Mouse (Mus musculus): Measurements from ENCODE around the gene 6430531B16Rik.
A peak's percentile ranks its signal among the peaks of the same experiment; 100 is the strongest.

Gene 6430531B16Rik

DNA sequence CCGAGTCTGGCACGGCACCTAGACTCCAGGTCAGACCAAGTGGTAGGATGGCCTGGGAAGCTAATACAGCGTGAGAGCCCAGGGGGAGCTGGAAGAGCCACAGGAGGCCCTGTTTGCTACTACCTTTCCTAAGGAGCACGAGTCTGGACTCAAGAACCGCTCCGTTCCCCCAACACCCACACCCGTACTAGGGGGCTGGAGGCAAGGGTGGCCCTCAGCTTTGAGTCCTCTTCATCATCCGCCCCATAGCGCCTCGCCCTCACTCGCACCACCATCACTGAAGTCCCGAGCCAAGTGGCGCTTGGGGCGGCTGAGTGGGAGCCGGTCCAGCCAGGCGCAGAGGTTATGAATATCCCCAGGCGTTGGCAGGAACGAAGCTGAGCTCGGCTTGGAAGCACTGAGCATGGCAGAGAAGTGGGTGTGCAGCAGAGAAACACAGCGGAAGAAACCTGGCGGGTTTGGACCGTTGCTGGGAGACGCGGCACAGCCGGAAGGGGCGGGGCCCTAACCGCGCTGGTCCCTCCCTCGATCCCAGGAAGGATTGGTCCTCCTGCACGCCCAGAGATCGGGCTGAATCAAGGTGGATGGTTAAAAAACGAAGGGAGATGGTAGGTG is at the start of gene 6430531B16Rik:
Gene 6430531B16Rik, minus strand, starts transcription at position 478 of the 615 bp plus-strand sequence.
- DNase-seq: peak; percentile 92

DNA sequence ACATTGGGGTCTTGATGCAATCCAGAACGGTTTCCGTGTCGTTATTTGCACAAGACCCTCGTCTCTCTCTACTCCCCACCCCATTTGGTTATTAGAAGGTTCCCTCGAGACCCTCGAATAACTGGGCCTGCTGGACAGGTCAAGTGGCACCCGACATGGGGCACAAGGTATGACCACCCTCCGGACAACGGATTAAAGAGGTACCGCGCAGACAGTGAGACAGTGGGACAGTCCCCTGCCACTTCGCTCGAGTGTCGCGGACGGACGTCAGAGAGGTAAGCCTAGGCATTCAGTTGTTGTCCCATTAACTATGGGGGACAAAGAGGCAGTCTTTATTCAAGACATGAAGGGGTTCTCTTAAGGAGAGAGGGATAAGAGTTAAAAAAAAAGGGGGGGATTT is 32.8 kb upstream of the 6430531B16Rik start:
- DNase-seq: no peak

DNA sequence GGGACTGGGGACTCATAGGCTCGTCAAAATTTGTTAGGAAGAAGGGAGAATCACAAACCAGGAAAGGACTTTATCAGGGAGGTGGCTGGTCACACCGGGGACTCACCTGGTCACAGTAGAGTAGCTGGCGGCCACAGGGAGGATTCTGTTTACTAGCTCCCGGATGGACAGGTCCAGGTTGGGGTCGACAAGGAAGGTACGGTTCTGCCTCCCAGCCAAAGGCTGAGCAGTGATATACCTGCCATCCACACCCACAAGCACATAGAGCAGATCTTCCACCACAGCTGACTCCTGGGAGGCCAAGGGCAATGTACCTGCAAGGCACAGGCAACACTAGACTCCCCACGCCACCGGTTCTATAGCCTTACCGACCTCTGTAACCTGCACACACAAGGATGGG is 29.2 kb upstream of the 6430531B16Rik start:
- no peak for DNase-seq

GRCm38 (mm10) chr7:140006861-140007611 is 28.5 kb upstream of the 6430531B16Rik start:
- DNase-seq: no peak

DNA sequence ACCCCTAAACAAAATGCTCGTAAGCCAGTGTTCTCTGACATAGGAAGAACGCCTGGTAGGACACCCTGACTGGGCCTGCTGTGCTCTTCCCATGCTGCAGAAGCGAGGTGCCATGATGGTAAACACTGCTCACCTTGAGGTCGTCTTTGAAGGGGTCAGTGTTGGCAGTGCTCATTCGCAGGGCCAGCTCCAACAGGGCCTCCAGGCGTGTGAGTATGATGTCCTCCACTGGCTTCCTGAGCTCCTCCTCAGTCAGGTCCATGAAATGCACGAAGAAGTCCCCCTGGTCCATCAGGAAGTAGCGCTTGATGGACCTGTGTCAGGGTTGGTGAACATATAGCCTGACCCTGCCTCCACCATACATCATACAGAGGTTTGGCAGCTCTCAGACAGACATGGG is 26.1 kb upstream of the 6430531B16Rik start:
- DNase-seq: no peak

GRCm38 (mm10) chr7:140001086-140001740 is 22.7 kb upstream of the 6430531B16Rik start:
- no peak for DNase-seq

DNA sequence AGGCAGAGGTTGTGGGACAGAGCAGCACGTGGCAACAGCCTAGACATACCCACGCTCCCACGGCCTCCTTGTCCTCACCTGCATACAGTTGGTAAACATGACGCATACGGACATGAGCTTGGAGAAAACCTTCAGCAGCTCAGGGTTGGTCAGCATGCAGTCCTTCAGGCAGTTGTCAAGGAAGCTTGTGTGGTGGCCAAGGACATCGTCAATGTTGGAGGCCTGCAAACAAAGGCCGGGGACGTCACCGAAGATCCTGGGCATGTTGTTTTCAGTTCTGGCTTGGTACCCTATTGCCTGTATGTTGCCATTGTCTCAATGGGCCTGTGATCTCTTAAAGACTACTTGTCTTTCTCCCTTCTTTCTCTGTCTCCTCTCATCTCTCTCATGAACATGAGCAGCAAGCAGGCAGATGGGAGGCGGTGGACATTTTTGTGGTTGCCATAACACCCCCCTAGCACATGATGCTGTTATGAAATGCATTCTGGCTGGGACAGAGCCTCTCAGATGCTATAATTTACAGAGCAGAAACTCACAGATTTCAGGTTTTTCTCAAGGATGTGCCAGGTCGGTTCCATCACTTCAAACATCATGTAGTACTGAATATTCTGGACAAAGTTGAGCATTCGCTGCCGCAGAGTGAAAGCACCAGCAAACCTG is 20.3 kb upstream of the 6430531B16Rik start:
- DNase-seq: peak; percentile 53

DNA sequence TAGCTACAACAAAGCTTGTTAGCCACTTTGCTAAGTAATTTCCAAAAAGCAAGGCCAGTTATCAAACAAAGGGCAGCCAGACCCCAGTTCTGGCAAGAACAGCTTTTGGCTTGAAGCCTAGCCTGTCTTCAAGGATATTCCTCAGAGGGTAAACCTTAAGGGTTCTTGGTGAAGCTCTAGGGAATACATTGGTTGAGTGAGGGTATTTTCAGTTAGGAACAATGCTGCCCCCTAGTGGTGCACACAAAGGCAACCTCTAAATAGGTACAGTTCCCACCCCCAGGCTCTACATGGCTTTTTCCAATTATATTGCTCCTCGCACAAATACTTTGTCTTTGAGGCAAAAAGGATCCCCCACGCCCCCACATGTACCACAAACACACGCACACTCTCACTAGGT is 16.1 kb upstream of the 6430531B16Rik start:
- peak; percentile 71 for DNase-seq

DNA sequence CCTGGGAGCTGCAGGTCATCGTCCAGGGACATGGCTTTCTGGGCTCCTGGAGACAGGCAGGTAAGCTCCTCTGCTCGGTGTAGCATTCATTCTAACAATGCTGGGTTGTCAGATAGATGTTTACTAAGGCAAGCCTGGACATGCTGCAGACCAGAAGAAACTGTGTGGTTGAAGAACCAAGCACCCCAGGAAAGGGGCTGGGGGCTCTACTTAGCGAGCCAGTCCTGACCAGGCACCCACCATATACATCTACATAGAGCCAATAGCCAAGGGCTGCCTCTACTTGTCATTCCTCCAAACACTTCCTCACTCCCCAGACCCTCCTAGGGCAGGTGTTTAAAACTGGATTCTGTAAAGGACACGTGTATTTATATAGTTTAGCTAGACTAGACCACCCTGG is 15.6 kb upstream of the 6430531B16Rik start:
- no peak for DNase-seq

DNA sequence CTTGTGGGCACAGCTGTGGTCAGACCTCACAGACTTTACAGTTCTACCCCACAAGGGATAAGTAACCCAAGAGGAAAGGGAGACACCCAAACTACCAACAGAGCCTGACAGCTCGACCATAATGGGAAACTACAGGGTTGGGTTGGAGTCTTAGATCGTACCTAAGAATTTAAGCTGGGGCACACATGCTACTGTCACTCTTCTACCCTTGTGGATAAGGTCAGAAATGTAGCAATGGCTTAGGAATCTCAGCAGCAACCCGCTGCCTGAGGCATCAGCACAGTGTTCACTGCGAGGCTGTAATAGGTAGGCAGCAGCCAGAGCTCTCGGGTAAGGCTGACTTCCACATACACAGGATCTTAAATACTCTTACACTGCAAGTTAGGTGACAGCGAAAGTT is 15.0 kb upstream of the 6430531B16Rik start:
- no peak for DNase-seq

- no peak for DNase-seq
These were observed 13.9 kb upstream of the 6430531B16Rik start, which contains the start of gene Adam8 for GRCm38 (mm10) chr7:139992406-139992805. Gene Adam8 (minus strand): TSS chr7:139992562.

DNA sequence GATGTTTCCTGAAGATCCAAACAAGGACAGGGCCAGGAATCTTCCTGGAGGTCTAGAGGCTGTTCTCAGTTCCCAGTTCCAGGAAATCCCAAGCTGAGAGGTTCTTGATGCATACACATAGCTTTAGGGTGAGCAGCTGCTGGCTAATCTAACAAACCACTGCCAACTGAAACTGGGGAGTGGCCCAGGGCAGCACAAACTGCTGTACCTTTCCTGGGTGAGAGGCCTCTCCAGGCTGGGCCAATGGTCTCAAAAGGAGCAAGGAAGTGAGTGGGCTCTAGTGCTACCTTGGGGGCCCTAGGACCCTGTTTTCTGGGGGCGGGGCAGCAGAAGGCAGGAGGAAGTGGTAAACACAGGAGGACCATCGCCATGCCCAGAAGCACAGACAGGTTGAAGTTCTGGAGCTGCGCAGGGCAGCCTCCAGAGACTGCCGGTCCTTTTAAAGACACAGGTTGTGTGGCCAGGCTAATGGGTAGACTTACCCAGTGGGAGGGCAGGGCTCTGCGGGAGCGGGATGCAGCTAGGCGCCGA is 12.4 kb upstream of the 6430531B16Rik start:
- DNase-seq: no peak

GRCm38 (mm10) chr7:139988272-139988671 is 9.7 kb upstream of the 6430531B16Rik start:
- no peak for DNase-seq

DNA sequence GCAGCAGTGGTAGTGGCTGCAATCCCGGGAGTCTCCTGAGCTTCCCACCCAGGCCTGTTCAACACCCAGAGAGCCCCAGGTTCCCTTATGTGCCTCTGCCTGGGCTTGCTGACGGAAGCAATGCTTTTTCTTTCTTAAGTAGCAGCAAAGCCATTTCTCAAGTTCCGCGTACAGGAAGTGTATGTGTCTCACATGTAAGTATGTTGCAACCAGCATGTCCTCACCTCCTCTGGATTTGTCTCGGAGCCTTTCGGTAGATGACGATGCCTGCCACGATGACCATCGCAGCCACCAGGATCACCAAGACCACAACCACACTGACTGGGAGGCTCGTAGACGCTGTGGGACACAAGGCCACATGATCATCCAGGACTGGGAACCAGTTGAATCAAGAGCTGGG is 6.0 kb upstream of the 6430531B16Rik start:
- DNase-seq: peak; percentile 27

- no peak for DNase-seq
These were observed 3.5 kb upstream of the 6430531B16Rik start for GRCm38 (mm10) chr7:139982058-139982457.

DNA sequence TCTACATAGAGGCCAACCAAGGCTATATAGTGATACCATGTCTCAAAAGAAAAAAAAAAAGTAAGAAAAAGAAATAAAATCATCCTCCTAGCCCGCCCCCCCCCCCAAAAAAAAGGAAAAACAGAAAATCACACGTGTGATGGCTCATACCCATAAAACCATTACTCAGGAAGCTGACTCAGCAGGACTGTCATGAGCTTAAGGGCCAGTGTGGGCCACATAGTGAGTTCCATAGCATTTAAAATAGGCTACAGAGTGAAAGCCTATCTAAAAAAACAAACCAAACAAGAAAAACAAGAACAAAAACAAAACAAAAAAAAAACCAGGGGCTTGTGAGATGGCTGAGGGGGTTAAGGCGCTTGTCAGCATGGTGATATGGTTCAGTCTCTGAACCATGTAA is 2.2 kb upstream of the 6430531B16Rik start:
- no peak for DNase-seq

DNA sequence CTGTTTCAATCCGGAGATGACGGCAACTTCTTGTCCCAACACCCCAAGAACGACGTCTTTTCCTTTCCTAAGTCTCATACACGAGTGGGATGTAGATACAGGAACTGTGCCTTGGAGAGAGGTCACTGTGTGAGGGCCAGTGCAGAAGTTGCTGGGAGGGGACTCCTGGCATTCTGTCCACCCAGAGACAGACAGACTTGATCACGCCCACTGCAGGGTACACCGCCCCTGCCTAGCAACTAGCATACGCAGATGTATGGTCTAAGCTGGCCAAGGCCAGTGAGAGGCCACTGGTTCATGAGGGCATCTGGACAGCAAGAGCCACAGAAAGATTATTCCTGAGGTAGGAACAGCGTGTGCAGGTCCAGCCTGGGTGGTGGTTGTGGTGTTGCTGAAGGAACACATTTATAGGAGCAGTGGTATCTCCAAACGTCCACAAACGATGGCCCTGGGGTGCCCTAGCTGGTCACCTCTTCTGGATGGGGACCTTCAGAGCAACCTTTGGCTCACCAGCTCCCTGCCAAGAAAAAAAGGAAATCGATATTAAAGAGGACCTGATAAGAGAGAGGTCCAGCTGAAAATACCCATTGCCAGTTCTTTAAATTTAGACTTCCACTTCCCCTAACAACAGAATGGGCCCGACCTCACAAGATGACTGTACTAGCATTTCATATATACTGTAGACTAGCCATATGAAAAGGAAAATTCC is 610 bp upstream of the 6430531B16Rik start:
- DNase-seq: peak; percentile 47

GRCm38 (mm10) chr7:139975471-139975870 is 3.1 kb downstream of the 6430531B16Rik start:
- no peak for DNase-seq

DNA sequence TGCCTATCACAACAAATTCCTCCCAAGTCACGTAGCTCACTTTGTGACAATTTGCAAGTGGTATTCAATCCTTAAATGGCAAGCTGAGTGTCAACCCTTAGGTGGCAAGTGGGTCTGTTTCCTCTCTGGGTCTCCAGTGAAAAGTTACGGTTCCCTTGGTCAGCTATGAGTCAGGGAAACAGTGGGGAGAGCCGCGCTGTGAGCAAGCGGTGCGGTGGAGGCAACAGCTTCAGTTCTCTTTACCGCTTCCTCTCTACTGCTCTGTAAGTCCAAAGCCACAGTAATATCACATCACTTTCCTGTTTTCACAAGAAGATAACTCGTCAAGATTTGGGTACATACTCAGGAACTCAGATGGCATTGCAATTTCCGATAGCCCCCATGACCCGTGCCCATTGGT is 4.2 kb downstream of the 6430531B16Rik start:
- no peak for DNase-seq

GRCm38 (mm10) chr7:139972923-139973331 is 5.6 kb downstream of the 6430531B16Rik start:
- peak; percentile 31 for DNase-seq

GRCm38 (mm10) chr7:139971436-139971835 is 7.1 kb downstream of the 6430531B16Rik start:
- no peak for DNase-seq

DNA sequence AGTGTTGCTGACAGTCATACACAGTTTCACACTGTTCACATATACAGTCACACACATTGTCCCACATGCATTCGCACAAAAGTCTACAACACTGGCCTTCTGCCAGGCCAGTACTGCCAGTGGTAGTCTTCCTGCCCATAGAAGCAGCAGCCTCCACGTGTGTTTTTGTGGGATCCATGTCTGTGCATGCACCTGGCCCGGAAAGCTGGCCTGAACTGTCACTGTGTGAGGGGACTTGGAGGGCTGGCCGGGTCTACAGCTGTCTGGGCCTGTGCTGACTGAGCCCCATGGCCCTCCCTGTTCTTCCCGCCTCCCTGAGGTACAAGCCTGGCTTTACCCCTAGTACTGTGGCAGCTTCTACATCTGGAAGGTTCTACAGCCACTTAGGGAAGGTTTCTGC is 7.6 kb downstream of the 6430531B16Rik start:
- no peak for DNase-seq
